Mouse (Mus musculus): ENCODE measurements around the gene Thap8. TPM values are rescaled to one million over a fixed set of nuclear protein-coding genes. Genes with fewer than 3 reads are reported as not detected.
"Not testable (repeated sequence)": the region's sequence is repeated elsewhere in the genome, so short reads cannot be mapped to it uniquely, and the experiment has no call there.

Gene Thap8
- 0.21 and 0.55 TPM in 2 replicates for polyA plus RNA-seq (2012; rRNA removed)

GRCm38 (mm10) chr7:30279951-30280669 lies at the start of gene Thap8, which contains the start of gene Wdr62:
TSS of gene Thap8 (plus strand) at chr7:30280094.
TSS of gene Wdr62 (minus strand) at chr7:30280419.
- Histone ChIP-seq H3K4me3 (replicated peaks; ENCODE audit: extremely low read depth, low read depth, low read length) (peak within 1 kb of the TSS; percentile 81), H3K4me1 (ENCODE audit: control insufficient read depth, insufficient read depth, low read length) (no peaks in the 10 kb centered on the region)
- under 1% methylated on average over 49 of the region's 49 CpGs for WGBS
- TF ChIP-seq CTCF (IDR thresholded peaks at IDR 0.05; ENCODE audit: insufficient read depth, low read length), result no peak
- TF ChIP-seq POLR2A (IDR thresholded peaks at IDR 0.05; ENCODE audit: borderline replicate concordance, extremely low read depth, low read depth, low read length), result 0 out of 2 replicates have a peak, but pooled peaks have one; percentile 1
- peak; percentile 89 for DNase-seq

DNA sequence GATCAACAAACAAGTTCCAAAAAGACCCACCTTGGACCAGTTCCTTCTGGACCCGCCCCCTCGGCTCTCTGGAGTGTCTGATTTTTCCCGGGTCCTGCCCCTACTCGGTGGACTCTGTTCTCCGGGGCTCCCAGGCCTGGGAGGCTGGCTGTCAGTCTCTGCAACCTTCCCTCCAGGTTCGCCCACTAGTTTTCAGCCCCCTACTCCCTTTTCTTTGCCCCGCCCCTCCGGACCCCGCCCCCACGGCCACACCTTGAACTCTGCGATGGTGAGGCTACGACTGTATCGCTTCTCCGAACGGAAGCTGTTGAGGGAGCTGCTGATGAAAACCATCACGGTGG lies 48.6 kb upstream of the Thap8 start:
- H3K4me1 ChIP-seq (ENCODE audit: control insufficient read depth, insufficient read depth, low read length), result peaks cover 10% of the 10 kb centered on the region
- DNase-seq, result no peak
- TF ChIP-seq POLR2A (IDR thresholded peaks at IDR 0.05; ENCODE audit: borderline replicate concordance, extremely low read depth, low read depth, low read length) (no peak), CTCF (IDR thresholded peaks at IDR 0.05; ENCODE audit: insufficient read depth, low read length) (no peak)
- WGBS, result 0% methylated on average over 16 of the region's 16 CpGs
- H3K4me3 ChIP-seq (replicated peaks; ENCODE audit: extremely low read depth, low read depth, low read length), result peak overlapping the region; percentile 98

GRCm38 (mm10) chr7:30231669-30232454 lies 48.0 kb upstream of the Thap8 start, which contains the start of the genes Polr2i and Tbcb:
TSS of gene Polr2i (plus strand) at chr7:30231948.
TSS of gene Tbcb (minus strand) at chr7:30232272.
- peak; percentile 86; the same call in 1 of the 2 replicates for TF ChIP-seq POLR2A (IDR thresholded peaks at IDR 0.05; ENCODE audit: borderline replicate concordance, extremely low read depth, low read depth, low read length)
- TF ChIP-seq CTCF (IDR thresholded peaks at IDR 0.05; ENCODE audit: insufficient read depth, low read length), result no peak
- DNase-seq, result peak; percentile 96
- under 1% methylated on average over 67 of the region's 67 CpGs for WGBS
- peak within 1 kb of the TSS; percentile 98 for H3K4me3 ChIP-seq (replicated peaks; ENCODE audit: extremely low read depth, low read depth, low read length)
- H3K4me1 ChIP-seq (ENCODE audit: control insufficient read depth, insufficient read depth, low read length), result peaks cover 10% of the 10 kb centered on the region

- peak; percentile 41 for DNase-seq
- peaks cover 10% of the 10 kb centered on the region for H3K4me1 ChIP-seq (ENCODE audit: control insufficient read depth, insufficient read depth, low read length)
- H3K4me3 ChIP-seq (replicated peaks; ENCODE audit: extremely low read depth, low read depth, low read length), result peak overlapping the region; percentile 96
- 2% methylated on average over 24 of the region's 24 CpGs for WGBS
- peak; percentile 49 for TF ChIP-seq CTCF (IDR thresholded peaks at IDR 0.05; ENCODE audit: insufficient read depth, low read length)
- TF ChIP-seq POLR2A (IDR thresholded peaks at IDR 0.05; ENCODE audit: borderline replicate concordance, extremely low read depth, low read depth, low read length), result peak; percentile 14; the same call in 1 of the 2 replicates
Measured at GRCm38 (mm10) chr7:30232631-30233148, 47.2 kb upstream of the Thap8 start.

DNA sequence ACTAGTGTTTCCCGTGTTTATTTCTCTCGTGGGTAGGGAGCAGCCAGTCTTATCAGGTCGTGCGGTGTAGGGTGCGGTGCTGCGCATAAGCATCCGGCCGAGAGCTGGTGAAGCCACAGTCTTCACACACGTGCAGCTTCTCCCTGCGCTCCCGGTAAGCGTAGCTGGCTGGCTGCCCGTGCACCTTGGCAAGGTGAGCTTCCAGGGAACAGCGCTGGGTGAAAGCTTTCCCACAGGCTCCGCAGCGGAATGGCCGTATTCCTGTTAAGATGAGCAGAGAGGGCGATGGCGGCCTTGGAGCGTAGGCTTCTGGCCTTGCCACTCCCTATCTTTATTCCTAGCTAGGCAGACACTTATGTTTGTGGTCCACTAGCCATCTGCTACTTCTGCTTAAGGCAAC lies 46.5 kb upstream of the Thap8 start:
- H3K4me3 ChIP-seq (replicated peaks; ENCODE audit: extremely low read depth, low read depth, low read length), result no peak overlapping the region
- TF ChIP-seq CTCF (IDR thresholded peaks at IDR 0.05; ENCODE audit: insufficient read depth, low read length) (no peak), POLR2A (IDR thresholded peaks at IDR 0.05; ENCODE audit: borderline replicate concordance, extremely low read depth, low read depth, low read length) (no peak)
- H3K4me1 ChIP-seq (ENCODE audit: control insufficient read depth, insufficient read depth, low read length), result peaks cover 10% of the 10 kb centered on the region
- no peak for DNase-seq
- WGBS, result 85% methylated on average over 20 of the region's 20 CpGs

DNA sequence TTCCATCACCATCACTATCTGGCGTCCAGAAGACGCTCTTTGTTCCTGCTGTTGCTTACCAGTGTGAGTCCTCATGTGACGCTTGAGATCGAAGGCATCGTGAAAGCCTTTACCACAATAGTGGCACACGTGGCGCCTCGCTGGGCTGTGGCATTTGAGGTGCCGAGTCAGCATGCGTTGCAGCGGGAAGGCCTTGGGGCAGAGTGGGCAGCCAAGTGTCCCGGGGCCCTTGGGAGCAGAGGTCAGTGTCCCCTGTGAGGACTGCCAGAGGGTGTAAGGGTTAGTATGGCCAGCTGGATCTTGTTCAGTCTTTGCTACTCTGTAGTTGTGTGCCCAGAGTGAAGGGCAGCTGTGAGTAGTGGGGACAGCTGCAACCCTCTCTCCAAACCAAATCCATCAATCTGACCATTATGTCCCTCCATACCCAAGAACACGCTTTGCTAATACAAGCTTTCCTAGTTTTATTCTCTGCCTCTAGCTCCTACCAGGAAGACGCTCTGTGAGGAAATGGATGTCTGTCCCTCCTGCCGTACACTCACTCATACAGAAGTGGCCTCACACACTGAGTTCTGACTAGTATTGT lies 45.5 kb upstream of the Thap8 start:
- no peak for DNase-seq
- TF ChIP-seq POLR2A (IDR thresholded peaks at IDR 0.05; ENCODE audit: borderline replicate concordance, extremely low read depth, low read depth, low read length), result no peak
- TF ChIP-seq CTCF (IDR thresholded peaks at IDR 0.05; ENCODE audit: insufficient read depth, low read length), result no peak
- 76% methylated on average over 15 of the region's 15 CpGs for WGBS
- H3K4me1 ChIP-seq (ENCODE audit: control insufficient read depth, insufficient read depth, low read length), result peaks cover 10% of the 10 kb centered on the region
- H3K4me3 ChIP-seq (replicated peaks; ENCODE audit: extremely low read depth, low read depth, low read length), result no peak overlapping the region

DNA sequence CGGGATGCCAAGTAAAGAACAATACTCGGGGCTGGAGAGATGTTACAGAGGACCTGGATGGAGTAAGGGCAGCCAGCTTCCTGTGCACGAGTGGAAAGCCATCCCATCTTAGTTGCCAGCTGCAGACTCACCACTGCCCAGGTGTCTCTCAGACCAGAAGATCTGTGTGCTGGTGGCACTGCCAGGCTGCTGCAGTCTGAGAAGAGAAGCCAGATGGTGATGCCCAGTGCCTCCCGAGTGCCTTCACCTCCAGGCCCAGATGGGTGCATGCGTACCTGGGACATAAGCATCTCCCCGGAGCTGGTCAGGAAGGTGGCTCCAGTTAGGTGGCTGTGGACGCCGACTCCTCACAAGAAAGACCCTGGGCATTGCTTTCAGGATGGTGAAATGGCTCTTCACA lies 44.8 kb upstream of the Thap8 start:
- DNase-seq, result no peak
- 86% methylated on average over 8 of the region's 8 CpGs for WGBS
- Histone ChIP-seq H3K4me1 (ENCODE audit: control insufficient read depth, insufficient read depth, low read length) (peaks cover 10% of the 10 kb centered on the region), H3K4me3 (replicated peaks; ENCODE audit: extremely low read depth, low read depth, low read length) (no peak overlapping the region)
- TF ChIP-seq CTCF (IDR thresholded peaks at IDR 0.05; ENCODE audit: insufficient read depth, low read length) (no peak), POLR2A (IDR thresholded peaks at IDR 0.05; ENCODE audit: borderline replicate concordance, extremely low read depth, low read depth, low read length) (no peak)

GRCm38 (mm10) chr7:30235625-30236024 lies 44.3 kb upstream of the Thap8 start, which contains the start of gene Ovol3:
TSS of gene Ovol3 (minus strand) at chr7:30235725.
- no peak for DNase-seq
- Histone ChIP-seq H3K4me1 (ENCODE audit: control insufficient read depth, insufficient read depth, low read length) (peaks cover 10% of the 10 kb centered on the region), H3K4me3 (replicated peaks; ENCODE audit: extremely low read depth, low read depth, low read length) (no peak within 1 kb of the TSS)
- WGBS, result 85% methylated on average over 4 of the region's 4 CpGs
- TF ChIP-seq POLR2A (IDR thresholded peaks at IDR 0.05; ENCODE audit: borderline replicate concordance, extremely low read depth, low read depth, low read length) (no peak), CTCF (IDR thresholded peaks at IDR 0.05; ENCODE audit: insufficient read depth, low read length) (no peak)

DNA sequence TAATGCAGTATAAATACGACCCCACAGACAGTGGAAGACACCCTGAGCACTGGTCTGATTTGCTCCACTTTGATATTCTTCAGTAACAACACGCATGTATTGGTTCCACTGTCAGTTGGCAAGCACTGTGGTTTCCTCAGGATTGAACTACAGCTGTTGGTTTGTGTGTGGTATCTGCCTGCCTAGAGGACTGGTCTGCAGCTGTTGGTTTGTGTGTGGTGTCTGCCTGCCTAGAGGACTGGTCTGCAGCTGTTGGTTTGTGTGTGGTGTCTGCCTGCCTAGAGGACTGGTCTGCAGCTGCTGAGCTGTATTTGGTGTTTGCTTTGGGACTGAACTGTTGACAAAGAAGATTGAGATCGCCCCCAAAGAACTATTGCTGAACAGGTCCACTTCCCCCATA lies 42.5 kb upstream of the Thap8 start:
- H3K4me3 ChIP-seq (replicated peaks; ENCODE audit: extremely low read depth, low read depth, low read length); H3K4me1 ChIP-seq (ENCODE audit: control insufficient read depth, insufficient read depth, low read length); DNase-seq: not testable (repeated sequence)
- WGBS, result 81% methylated on average over 3 of the region's 3 CpGs
